Mouse (Mus musculus): ENCODE data around the gene 2010111I01Rik. TPM values are rescaled to one million over a fixed set of nuclear protein-coding genes. Genes with fewer than 3 reads are reported as not detected.

The 2010111I01Rik gene
- polyA plus RNA-seq, 1 experiment from 2014 or later: 250 TPM

GRCm38 (mm10) chr13:63249741-63250431 lies 285.2 kb downstream of the 2010111I01Rik start:
- Histone ChIP-seq H3K36me3 (peaks cover 58% of the 10 kb centered on the region), H3K4me2 (replicated peaks) (peak overlapping the region; percentile 91), H3K4me3 (peak overlapping the region; percentile 21), H3K9me3 (no peaks in the 10 kb centered on the region), H3K27ac (peak overlapping the region; percentile 6; the same call in 1 of the 2 replicates), H3K27me3 (no peaks in the 10 kb centered on the region), H3K9ac (peak overlapping the region; percentile 51), H3K4me1 (peaks cover 100% of the 10 kb centered on the region)
- 64% methylated on average over 8 of the region's 8 CpGs for WGBS
- ATAC-seq (ENCODE audit: low FRiP score, low read depth): no peak

DNA sequence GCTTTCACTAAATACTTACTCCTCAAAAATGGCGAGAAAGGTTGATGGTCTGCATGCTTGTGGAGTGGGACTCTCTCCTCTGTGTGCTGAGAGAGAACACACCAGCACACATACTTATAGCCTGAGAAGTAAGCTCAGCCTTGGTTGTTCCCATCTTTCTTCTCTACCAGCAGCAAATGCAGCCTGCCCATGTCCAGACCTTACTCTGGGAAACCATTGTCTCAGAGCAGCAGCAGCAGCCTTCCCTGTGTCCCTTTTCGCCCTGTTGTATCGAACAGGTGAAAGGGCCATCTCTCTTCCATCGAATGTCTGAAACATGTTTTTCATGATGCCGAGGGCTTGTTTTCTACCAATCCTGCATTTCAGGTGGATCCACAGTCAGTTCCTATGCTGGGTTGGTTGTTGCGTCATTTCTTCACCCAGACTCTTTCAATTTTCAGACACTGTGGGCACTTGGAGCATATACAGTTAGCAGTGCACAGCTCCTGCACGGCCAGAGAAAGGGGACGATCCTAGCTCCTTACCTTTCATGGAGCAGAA lies 285.8 kb downstream of the 2010111I01Rik start:
- Histone ChIP-seq H3K4me2 (replicated peaks) (peak overlapping the region; percentile 91), H3K36me3 (peaks cover 62% of the 10 kb centered on the region), H3K9ac (peak overlapping the region; percentile 51), H3K27me3 (no peaks in the 10 kb centered on the region), H3K4me1 (peaks cover 100% of the 10 kb centered on the region), H3K4me3 (peak overlapping the region; percentile 21), H3K27ac (peak overlapping the region; percentile 61; the same call in 1 of the 2 replicates), H3K9me3 (no peaks in the 10 kb centered on the region)
- no peak for ATAC-seq (ENCODE audit: low FRiP score, low read depth)
- WGBS: 76% methylated on average over 8 of the region's 8 CpGs

DNA sequence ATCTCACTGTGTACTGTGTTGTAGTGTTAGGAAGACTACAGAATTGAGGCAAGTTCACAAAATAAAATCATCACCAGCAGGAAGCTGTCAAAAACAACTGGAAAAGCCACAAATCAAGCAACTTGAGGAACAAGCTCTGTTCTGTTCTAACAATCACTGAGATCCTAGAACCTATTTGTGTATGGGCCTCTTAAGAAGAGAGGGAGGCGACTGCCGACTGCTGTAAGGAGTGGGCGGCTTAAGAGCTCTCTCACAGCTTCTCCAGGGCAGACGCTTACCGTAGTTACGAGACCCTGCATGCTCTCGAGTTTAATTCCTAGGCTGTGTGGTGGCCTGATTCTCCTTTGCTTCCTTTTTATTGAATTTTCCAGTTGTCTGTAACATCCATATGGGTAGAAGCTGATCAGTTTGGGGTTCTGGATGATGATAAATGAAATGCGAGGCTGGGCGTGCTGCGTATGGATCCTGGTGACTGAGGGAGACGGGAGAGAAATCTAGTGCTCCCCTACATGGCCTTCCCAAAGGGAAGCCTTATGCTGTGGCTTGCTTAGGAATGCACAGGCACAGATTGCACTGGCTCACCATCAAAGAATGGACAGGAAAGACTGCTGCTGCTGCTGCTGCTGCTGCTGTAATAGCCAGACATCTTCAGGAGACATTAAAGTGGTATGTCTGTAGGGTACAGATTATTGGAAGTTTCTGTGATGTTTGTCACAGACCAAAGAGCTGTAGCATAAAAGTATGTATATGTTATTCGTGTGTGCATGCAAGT lies 286.6 kb downstream of the 2010111I01Rik start:
- Histone ChIP-seq H3K27ac (peak overlapping the region; percentile 75), H3K27me3 (no peaks in the 10 kb centered on the region), H3K4me3 (peak overlapping the region; percentile 21)

GRCm38 (mm10) chr13:63252295-63253010 lies 287.8 kb downstream of the 2010111I01Rik start:
- 64% methylated on average over 2 of the region's 2 CpGs for WGBS

More for the DNA sequence above, 286.6 kb downstream of the 2010111I01Rik start:
- peaks cover 68% of the 10 kb centered on the region for H3K36me3 ChIP-seq
- no peaks in the 10 kb centered on the region for H3K9me3 ChIP-seq
- WGBS: 38% methylated on average over 12 of the region's 12 CpGs
- peaks cover 99% of the 10 kb centered on the region for H3K4me1 ChIP-seq
- peak overlapping the region; percentile 91 for H3K4me2 ChIP-seq (replicated peaks)
- peak; percentile 18; the same call in 1 of the 2 replicates for ATAC-seq (ENCODE audit: low FRiP score, low read depth)
- H3K9ac ChIP-seq: 0 out of 2 replicates have a peak overlapping the region, but pooled peaks have one; percentile 40

DNA sequence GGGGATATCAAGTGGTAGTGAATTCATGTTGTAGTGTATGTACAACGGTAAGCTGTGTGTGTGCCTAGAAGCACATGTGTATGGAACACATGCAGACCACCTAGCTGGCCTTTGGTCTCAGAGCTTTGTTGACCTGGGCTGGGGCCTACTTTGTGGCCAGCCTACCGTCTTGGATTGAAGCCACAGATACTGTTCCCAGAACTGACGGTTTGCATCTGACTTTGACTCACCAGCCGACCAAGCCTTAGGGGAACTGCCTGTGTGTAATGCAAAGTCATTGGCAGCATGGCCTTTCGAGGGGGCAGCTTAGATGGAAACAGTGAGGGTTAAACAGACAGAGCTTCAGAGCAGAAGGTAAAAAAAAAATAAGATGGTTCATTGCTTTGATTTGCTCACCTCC lies 288.5 kb downstream of the 2010111I01Rik start:
- Histone ChIP-seq H3K9ac (no peak overlapping the region), H3K36me3 (peaks cover 71% of the 10 kb centered on the region), H3K4me1 (peaks cover 88% of the 10 kb centered on the region), H3K9me3 (no peaks in the 10 kb centered on the region), H3K27ac (peak overlapping the region; percentile 48; the same call in 1 of the 2 replicates), H3K27me3 (no peaks in the 10 kb centered on the region), H3K4me3 (no peak overlapping the region), H3K4me2 (replicated peaks) (peak overlapping the region; percentile 31; the same call in 1 of the 2 replicates)
- WGBS: 65% methylated on average over 5 of the region's 5 CpGs
- ATAC-seq (ENCODE audit: low FRiP score, low read depth): no peak

More at GRCm38 (mm10) chr13:63252295-63253010, 287.8 kb downstream of the 2010111I01Rik start:
- no peaks in the 10 kb centered on the region for H3K27me3 ChIP-seq
- peak overlapping the region; percentile 48; the same call in 1 of the 2 replicates for H3K27ac ChIP-seq
- no peak overlapping the region for H3K9ac ChIP-seq
- no peak overlapping the region for H3K4me3 ChIP-seq
- ATAC-seq (ENCODE audit: low FRiP score, low read depth): no peak
- H3K9me3 ChIP-seq: no peaks in the 10 kb centered on the region
- H3K4me1 ChIP-seq: peaks cover 88% of the 10 kb centered on the region
- peaks cover 71% of the 10 kb centered on the region for H3K36me3 ChIP-seq
- H3K4me2 ChIP-seq (replicated peaks): peak overlapping the region; percentile 91

- no peak overlapping the region for H3K4me3 ChIP-seq
- H3K4me2 ChIP-seq (replicated peaks): no peak overlapping the region
- 85% methylated on average over 7 of the region's 7 CpGs for WGBS
- H3K9ac ChIP-seq: no peak overlapping the region
- no peaks in the 10 kb centered on the region for H3K27me3 ChIP-seq
- no peaks in the 10 kb centered on the region for H3K9me3 ChIP-seq
- ATAC-seq (ENCODE audit: low FRiP score, low read depth): no peak
- no peak overlapping the region for H3K27ac ChIP-seq
- peaks cover 71% of the 10 kb centered on the region for H3K36me3 ChIP-seq
- H3K4me1 ChIP-seq: peaks cover 88% of the 10 kb centered on the region
Measured at GRCm38 (mm10) chr13:63253886-63254636, 289.4 kb downstream of the 2010111I01Rik start.

GRCm38 (mm10) chr13:63255519-63256011 lies 290.9 kb downstream of the 2010111I01Rik start:
- peaks cover 65% of the 10 kb centered on the region for H3K36me3 ChIP-seq
- no peak overlapping the region for H3K4me3 ChIP-seq
- no peak for ATAC-seq (ENCODE audit: low FRiP score, low read depth)
- peak overlapping the region; percentile 23; the same call in 1 of the 2 replicates for H3K27ac ChIP-seq
- peaks cover 86% of the 10 kb centered on the region for H3K4me1 ChIP-seq
- H3K4me2 ChIP-seq (replicated peaks): no peak overlapping the region
- WGBS: 71% methylated on average over 5 of the region's 5 CpGs
- no peaks in the 10 kb centered on the region for H3K9me3 ChIP-seq
- H3K27me3 ChIP-seq: no peaks in the 10 kb centered on the region
- no peak overlapping the region for H3K9ac ChIP-seq

DNA sequence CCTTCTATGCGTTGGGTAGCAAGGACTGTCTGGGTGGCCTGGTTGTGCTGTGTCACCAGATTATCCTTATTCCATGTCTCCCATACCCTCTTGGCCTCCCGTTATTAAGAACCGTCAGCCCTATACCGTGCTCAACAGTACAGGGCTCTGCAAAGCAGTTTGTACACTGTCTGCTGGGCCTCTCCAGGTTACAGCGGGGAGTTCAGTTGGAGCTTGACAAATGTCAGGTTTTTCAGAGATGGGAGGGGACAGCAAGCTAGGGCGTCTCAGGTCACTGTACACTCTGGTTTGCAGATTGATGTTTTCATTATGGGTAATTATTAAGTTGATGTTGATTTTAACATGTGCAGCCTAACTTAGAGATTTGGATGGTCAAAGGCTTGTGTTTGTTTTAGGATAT lies 291.5 kb downstream of the 2010111I01Rik start:
- ATAC-seq (ENCODE audit: low FRiP score, low read depth): no peak; the same call in 1 of the 2 replicates
- Histone ChIP-seq H3K4me2 (replicated peaks) (no peak overlapping the region), H3K27ac (no peak overlapping the region), H3K4me3 (no peak overlapping the region), H3K4me1 (peaks cover 86% of the 10 kb centered on the region), H3K9me3 (no peaks in the 10 kb centered on the region), H3K27me3 (no peaks in the 10 kb centered on the region), H3K9ac (no peak overlapping the region), H3K36me3 (peaks cover 70% of the 10 kb centered on the region)
- 74% methylated on average over 6 of the region's 6 CpGs for WGBS

DNA sequence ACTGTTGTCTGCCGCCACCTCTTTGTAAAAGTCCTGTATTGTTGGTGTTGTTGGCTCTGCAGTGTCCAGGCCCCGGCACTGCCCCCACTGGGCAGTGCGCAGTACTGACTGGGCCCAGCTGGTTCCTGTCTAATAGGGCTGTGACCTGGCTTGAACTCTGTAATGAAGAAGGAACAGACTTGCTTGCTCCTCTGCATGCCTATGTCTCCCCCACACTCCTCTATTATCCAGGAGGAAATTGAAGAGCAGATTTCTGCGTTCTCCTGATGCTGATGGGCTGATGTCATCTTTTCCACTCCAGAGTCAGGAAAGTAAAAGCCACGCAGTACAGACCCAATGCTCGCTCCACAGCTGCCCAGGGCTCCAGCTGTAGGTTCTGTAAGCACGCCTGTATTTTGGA lies 292.1 kb downstream of the 2010111I01Rik start:
- peak; percentile 67 for ATAC-seq (ENCODE audit: low FRiP score, low read depth)
- no peaks in the 10 kb centered on the region for H3K9me3 ChIP-seq
- H3K27ac ChIP-seq: 0 out of 2 replicates have a peak overlapping the region, but pooled peaks have one; percentile 63
- WGBS: 67% methylated on average over 7 of the region's 7 CpGs
- H3K27me3 ChIP-seq: no peaks in the 10 kb centered on the region
- H3K4me3 ChIP-seq: no peak overlapping the region
- no peak overlapping the region for H3K4me2 ChIP-seq (replicated peaks)
- H3K9ac ChIP-seq: no peak overlapping the region
- H3K36me3 ChIP-seq: peaks cover 75% of the 10 kb centered on the region
- peaks cover 86% of the 10 kb centered on the region for H3K4me1 ChIP-seq

DNA sequence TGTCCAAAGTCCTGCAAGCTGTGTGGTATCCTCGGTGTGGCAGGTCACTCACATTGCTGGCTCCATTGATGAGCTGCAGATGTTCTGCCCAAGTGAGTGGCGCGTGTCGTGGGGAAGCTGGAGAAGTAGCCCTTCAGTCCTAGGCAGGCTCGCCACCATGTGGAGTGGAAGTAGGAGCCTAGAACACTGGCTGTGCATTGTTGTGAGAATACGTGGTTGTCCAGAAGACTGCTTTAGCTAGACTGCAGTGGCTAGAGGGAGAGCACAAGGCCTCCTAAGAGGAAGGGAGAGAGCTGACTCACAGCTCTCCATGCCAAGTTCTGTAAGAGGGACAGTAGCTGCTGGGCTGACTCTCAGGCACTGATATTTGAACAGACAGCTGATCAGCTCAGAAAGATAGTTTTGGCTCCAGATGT lies 293.5 kb downstream of the 2010111I01Rik start:
- H3K36me3 ChIP-seq: peaks cover 79% of the 10 kb centered on the region
- H3K4me3 ChIP-seq: no peak overlapping the region
- H3K27ac ChIP-seq: peak overlapping the region; percentile 58
- no peak for ATAC-seq (ENCODE audit: low FRiP score, low read depth)
- WGBS: 28% methylated on average over 6 of the region's 6 CpGs
- H3K27me3 ChIP-seq: no peaks in the 10 kb centered on the region
- peak overlapping the region; percentile 44 for H3K4me2 ChIP-seq (replicated peaks)
- no peaks in the 10 kb centered on the region for H3K9me3 ChIP-seq
- peaks cover 85% of the 10 kb centered on the region for H3K4me1 ChIP-seq
- peak overlapping the region; percentile 58 for H3K9ac ChIP-seq

DNA sequence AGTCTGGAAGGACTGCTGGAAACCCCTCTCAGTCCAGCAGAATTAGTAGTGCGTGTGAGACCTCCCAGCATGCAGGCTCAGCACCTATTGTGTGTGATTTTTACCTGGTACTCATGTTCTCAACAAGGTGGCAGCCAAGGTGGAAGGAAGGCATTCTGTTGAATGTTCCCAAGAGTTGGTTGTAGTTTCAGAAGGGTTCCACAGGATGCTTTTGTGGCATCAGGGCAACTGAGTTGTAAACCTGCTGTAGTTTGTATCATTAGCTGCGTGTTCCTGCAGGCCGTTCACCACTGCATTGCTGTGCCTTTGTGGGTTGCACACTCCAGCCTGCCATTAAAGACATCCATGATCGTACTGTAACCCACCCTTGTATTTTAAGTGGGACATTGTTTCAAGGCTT lies 294.0 kb downstream of the 2010111I01Rik start:
- Histone ChIP-seq H3K27me3 (no peaks in the 10 kb centered on the region), H3K9ac (peak overlapping the region; percentile 58; the same call in 1 of the 2 replicates), H3K36me3 (peaks cover 83% of the 10 kb centered on the region), H3K4me3 (peak overlapping the region; percentile 2; the same call in 1 of the 2 replicates), H3K27ac (peak overlapping the region; percentile 58), H3K4me2 (replicated peaks) (peak overlapping the region; percentile 44), H3K9me3 (no peaks in the 10 kb centered on the region), H3K4me1 (peaks cover 85% of the 10 kb centered on the region)
- ATAC-seq (ENCODE audit: low FRiP score, low read depth): no peak
- 62% methylated on average over 4 of the region's 4 CpGs for WGBS

Measured in limb, embryonic 13.5 days (tissue).